Mouse (Mus musculus): ENCODE measurements around the gene Il10. TPM values are rescaled to one million over a fixed set of nuclear protein-coding genes. Genes with fewer than 3 reads are reported as not detected.

The Il10 gene
- polyA plus RNA-seq, 1 experiment from 2014 or later: 0.04 TPM

GRCm38 (mm10) chr1:131072376-131072990, 52.8 kb downstream of the Il10 start:
- ChIA-PET POLR2A (interaction anchor here (1.1 to 1.9 kb wide), 2 partner anchors 8 to 11 kb away, joined by 3 to 8 read pairs; no protein-coding TSS in a partner anchor), CTCF (interaction anchor here (0.8 to 2.8 kb wide), 4 partner anchors 11 to 19 kb away, joined by 4 to 17 read pairs (median 6); no protein-coding TSS in a partner anchor)
- in situ Hi-C loops (cut with MboI; ENCODE audit: low pct_unique_long_range_greater_than_20kb): no loop called here
- H3K27me3 ChIP-seq: no peaks in the 10 kb centered on the region
- ATAC-seq (peak; percentile 87), DNase-seq (ENCODE audit: low read depth, low spot score) (peak; percentile 59)
- TF ChIP-seq CTCF (IDR thresholded peaks at IDR 0.05): no peak

GRCm38 (mm10) chr1:131074524-131074938, 54.9 kb downstream of the Il10 start:
- no peak for DNase-seq (ENCODE audit: low read depth, low spot score)
- ChIA-PET POLR2A (no interaction called here), CTCF (interaction anchor here (1.0 to 1.3 kb wide), 2 partner anchors 17 to 37 kb away, joined by 3 read pairs; no protein-coding TSS in a partner anchor)
- H3K27me3 ChIP-seq: no peaks in the 10 kb centered on the region
- TF ChIP-seq CTCF (IDR thresholded peaks at IDR 0.05): no peak
- in situ Hi-C loops (cut with MboI; ENCODE audit: low pct_unique_long_range_greater_than_20kb): no loop called here
- ATAC-seq: no peak

Other genes with a start within 250 kb of the Il10 start
- gene Fcamr, start 218.9 kb upstream of the Il10 start, polyA plus RNA-seq (2021): 0.31 TPM
- gene Pigr, start 193.2 kb upstream of the Il10 start, polyA plus RNA-seq (2021): not detected
- not detected for gene Fcmr, start 154.2 kb upstream of the Il10 start, polyA plus RNA-seq (2021)
- gene Il24, start 132.4 kb upstream of the Il10 start, polyA plus RNA-seq (2021): 0.12 TPM
- not detected for gene Il20, start 108.4 kb upstream of the Il10 start, polyA plus RNA-seq (2021)
- gene Il19, start 79.7 kb upstream of the Il10 start, polyA plus RNA-seq (2021): 0.17 TPM
- 129 TPM for gene Mapkapk2, start 78.0 kb downstream of the Il10 start, polyA plus RNA-seq (2021)
- 11.7 TPM for gene Dyrk3, start 118.5 kb downstream of the Il10 start, polyA plus RNA-seq (2021)
- 53.8 TPM for gene Eif2d, start 133.3 kb downstream of the Il10 start, polyA plus RNA-seq (2021)
- 9.5 TPM for gene Rassf5, start 225.4 kb downstream of the Il10 start, polyA plus RNA-seq (2021)